Mouse (Mus musculus) brown adipose tissue, adult 24 weeks (tissue): Measurements from ENCODE around the gene Rcor3. TPM values are rescaled to one million over a fixed set of nuclear protein-coding genes. Genes with fewer than 3 reads are reported as not detected.

Experiments used
- H3K27ac ChIP-seq: fragments of 200-500 bp; replicated peaks from 2 replicates; pipeline ENCODE4 v1.5.1; 2012; ENCODE audit warnings: low read depth, mild to moderate bottlenecking, low read length
- H3K4me1 ChIP-seq: fragments of 200-500 bp; 2 replicates; pipeline ENCODE4 v1.6.1; 2012; ENCODE audit warnings: low read length, mixed read lengths; ENCODE audit not compliant: control insufficient read depth, insufficient read depth, insufficient read length
- H3K4me3 ChIP-seq: fragments of 200-500 bp; 2 replicates; pipeline ENCODE4 v1.5.1; 2012; ENCODE audit warnings: low read depth, mild to moderate bottlenecking, low read length, moderate library complexity; ENCODE audit not compliant: insufficient read depth
- polyA plus RNA-seq: library from polyadenylated mRNA; stranded (reverse); fragments of >200 nt; gene quantifications from 2 replicates; pipeline ENCODE4 v1.2.4, GENCODE M21; 2012; ENCODE audit not compliant: missing spikeins, insufficient read depth, insufficient read length

Gene Rcor3
- polyA plus RNA-seq, 1 experiment = 19.4 TPM

DNA sequence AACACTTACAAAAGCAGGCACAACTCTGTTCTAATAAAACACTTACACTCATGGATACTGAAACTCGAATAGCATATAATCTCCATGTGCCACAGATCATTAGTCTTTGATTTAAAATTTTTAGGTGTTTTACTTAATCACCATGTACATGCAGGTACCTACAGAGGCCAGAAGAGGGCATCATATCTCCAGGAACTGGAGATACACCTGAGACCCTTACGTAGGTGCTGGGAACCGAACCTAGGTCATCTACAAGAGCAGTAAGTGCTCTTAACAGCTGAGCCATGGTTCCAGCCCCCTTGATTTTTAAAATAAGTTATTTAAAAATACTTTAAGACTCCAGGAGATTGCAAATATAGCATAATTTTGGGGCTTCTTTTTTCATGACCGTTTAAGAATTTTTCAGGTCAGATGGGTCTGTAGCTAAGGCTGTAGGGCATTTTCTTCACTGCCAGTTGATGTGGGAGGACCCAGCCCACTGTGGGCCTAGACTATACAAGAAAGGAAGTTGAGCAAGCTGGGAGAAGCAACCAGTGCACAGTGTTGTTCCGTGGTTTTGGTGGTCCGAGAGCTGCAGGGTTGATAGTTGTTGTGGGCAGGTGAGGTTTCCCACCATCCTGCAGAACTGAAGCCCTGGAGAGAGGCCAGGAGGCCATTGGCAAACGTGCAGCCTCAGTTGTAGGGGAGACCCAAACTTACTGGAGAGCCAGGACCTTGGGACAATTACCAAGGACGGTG, 74.5 kb downstream of the Rcor3 start:
- Histone ChIP-seq H3K27ac (no peak overlapping the region), H3K4me1 (no peaks in the 10 kb centered on the region), H3K4me3 (no peak overlapping the region)

DNA sequence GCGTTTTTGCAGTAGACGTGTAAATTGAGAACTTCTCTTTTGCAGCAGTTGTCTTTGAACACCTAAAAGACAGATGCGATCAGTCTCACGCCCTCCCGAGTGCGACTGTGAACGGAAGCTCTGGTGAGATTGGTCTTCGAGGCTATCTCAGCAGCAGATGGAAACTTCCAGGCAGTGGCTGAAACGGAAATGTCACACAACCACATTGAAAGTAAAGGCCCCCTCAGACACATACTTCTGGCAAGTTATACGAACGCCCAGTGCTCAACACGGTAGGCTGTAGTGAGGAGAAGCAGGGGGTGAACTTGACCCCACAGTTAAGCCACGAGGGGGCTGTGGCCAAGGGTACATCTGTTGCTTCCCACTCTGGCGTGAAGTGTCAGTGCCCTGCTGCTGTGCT, 75.2 kb downstream of the Rcor3 start:
- Histone ChIP-seq H3K4me1 (no peaks in the 10 kb centered on the region), H3K4me3 (no peak overlapping the region), H3K27ac (no peak overlapping the region)

DNA sequence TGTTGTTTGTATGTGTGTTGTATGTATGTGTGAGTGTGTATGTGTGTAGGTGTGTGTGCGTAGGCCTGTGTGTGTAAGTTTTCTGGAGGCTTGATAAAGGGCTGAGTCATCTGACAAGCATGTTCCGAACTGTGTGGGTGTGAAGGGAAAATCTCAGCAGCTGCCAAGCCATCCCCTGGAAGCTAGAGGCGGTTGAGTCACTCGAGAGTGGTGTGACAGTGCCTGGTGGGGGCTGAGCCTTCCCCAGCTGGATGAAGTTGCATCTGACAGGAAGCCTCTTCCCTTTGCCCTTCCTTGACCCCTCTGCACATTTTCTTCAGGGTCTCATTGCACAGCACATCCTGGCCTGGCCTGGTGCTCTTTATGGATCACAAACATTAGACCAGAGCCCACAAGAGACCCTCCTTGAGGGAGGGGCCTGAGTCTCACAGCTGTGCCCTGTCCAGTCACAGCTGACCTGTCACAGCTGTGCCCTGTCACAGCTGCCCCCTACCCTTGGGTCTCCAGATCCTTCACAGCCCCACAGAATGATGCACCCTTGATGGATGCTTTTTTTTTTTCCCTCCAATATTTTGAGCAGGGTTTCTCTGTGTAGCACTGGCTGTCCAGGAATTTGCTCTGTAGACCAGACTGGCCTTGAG, 76.1 kb downstream of the Rcor3 start:
- H3K4me3 ChIP-seq = no peak overlapping the region
- H3K4me1 ChIP-seq = no peaks in the 10 kb centered on the region
- H3K27ac ChIP-seq = no peak overlapping the region

DNA sequence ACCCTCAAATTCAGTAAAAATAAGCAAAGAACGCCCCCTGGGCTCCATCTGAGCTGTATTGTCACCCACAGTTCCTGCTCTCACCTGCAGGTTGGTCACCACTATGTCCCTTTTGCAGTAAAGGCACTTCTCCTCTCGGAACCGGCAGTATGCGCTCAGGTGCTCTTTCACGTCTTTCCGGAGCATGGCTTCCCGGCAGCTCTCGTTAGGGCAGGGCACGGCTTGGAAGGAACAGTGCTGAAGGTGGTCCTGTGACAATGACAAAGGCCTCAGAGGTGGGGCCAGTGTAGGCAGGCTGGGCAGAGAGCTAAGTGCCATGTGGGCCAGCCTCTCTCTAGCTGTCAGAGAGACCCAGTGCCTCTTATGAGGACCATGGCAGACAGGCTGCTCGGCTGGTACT, 79.0 kb downstream of the Rcor3 start:
- Histone ChIP-seq H3K4me3 (no peak overlapping the region), H3K27ac (no peak overlapping the region), H3K4me1 (no peaks in the 10 kb centered on the region)

DNA sequence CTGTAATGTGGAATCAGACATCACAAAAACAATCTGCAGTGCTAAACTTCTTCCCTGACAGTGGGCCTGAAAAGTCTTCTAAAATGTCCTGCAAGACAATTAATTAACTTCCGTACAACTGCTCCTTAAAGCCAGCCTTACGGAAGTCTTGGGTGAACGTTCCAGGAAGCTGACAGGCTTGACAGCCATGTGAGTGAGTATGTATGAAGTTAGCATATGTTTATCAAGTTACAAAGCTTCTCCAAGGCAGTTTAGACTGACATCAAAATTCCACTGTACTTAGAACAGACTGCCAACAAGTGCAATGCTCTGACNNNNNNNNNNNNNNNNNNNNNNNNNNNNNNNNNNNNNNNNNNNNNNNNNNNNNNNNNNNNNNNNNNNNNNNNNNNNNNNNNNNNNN, 84.1 kb downstream of the Rcor3 start:
- no peaks in the 10 kb centered on the region for H3K4me1 ChIP-seq
- H3K27ac ChIP-seq = no peak overlapping the region
- no peak overlapping the region for H3K4me3 ChIP-seq

DNA sequence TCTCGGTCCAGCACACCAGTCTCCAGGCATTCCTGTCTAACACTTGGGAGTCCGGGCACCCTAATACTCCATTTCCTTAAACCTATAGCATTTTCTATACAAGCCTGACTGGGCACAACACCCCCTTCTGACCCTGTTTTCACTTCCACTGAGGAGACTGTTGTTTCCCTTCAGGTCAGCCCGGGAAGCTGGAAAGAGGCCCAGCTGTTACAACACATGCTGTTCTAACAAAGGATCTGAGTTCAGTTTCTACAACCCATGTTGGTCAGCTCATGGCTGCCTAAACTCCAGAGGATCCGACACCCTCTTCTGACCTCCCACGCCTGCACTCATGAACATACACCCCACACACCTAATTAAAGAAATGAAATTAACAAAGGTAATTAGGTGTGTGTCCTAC, 84.9 kb downstream of the Rcor3 start:
- H3K27ac ChIP-seq = no peak overlapping the region
- H3K4me3 ChIP-seq = no peak overlapping the region
- H3K4me1 ChIP-seq = no peaks in the 10 kb centered on the region

DNA sequence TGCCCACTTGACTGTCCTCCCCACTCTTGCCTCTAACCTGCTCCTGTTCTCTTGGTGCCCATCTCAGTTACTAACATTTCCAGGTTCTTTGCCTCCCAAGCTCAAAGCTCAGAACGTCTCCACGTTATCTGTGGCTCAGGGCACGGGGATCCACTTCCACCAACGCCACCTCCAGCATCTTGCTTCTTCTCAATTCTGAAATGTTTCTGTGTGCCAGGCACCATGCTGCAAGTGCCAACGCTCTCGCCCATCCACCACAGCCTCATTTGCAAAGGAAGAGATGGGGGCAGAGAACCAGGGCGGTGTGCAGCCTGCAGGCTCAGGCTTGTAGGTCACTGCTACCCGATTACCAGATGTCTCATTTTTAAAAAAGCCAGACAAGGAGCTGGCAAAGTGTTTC, 85.4 kb downstream of the Rcor3 start:
- no peak overlapping the region for H3K4me3 ChIP-seq
- H3K4me1 ChIP-seq = no peaks in the 10 kb centered on the region
- no peak overlapping the region for H3K27ac ChIP-seq

Other genes with a start within 250 kb of the Rcor3 start
- gene Slc30a1, start 231.3 kb downstream of the Rcor3 start, polyA plus RNA-seq = 4.5 and 5.8 TPM in 2 replicates
- not detected in 2 replicates for gene Rd3, start 160.7 kb downstream of the Rcor3 start, polyA plus RNA-seq
- gene Traf5, start 45.5 kb downstream of the Rcor3 start, polyA plus RNA-seq = 1.5 and 3.1 TPM in 2 replicates
- not detected in 2 replicates for gene Kcnh1, start 52.7 kb upstream of the Rcor3 start, polyA plus RNA-seq